Mouse (Mus musculus): Measurements from ENCODE around the gene Tnxb.

Gene Tnxb

GRCm38 (mm10) chr17:34670235-34670634 is at the start of gene Tnxb:
Gene Tnxb, plus strand, starts transcription at chr17:34670535.
- no peak for DNase-seq (ENCODE audit: low spot score)

GRCm38 (mm10) chr17:34621006-34621405 is 49.3 kb upstream of the Tnxb start:
- DNase-seq (ENCODE audit: low spot score) = no peak

- no peak for DNase-seq (ENCODE audit: low spot score)
Observed at GRCm38 (mm10) chr17:34623161-34623560, 47.2 kb upstream of the Tnxb start.

- DNase-seq (ENCODE audit: low spot score) = no peak
Observed at GRCm38 (mm10) chr17:34624981-34625380, 45.4 kb upstream of the Tnxb start.

GRCm38 (mm10) chr17:34626062-34626772 is 44.1 kb upstream of the Tnxb start:
- no peak for DNase-seq (ENCODE audit: low spot score)

- DNase-seq (ENCODE audit: low spot score) = peak; percentile 67
Observed at GRCm38 (mm10) chr17:34626773-34627092, 43.6 kb upstream of the Tnxb start.

- peak; percentile 89 for DNase-seq (ENCODE audit: low spot score)
Observed at GRCm38 (mm10) chr17:34627093-34627942, 43.0 kb upstream of the Tnxb start.

- peak; percentile 59 for DNase-seq (ENCODE audit: low spot score)
Observed at GRCm38 (mm10) chr17:34627943-34628643, 42.2 kb upstream of the Tnxb start, which contains the start of gene Ppt2. Gene Ppt2, minus strand, starts transcription at chr17:34628510.

GRCm38 (mm10) chr17:34628644-34628967 is 41.7 kb upstream of the Tnxb start:
- DNase-seq (ENCODE audit: low spot score) = no peak

GRCm38 (mm10) chr17:34629221-34629751 is 41.0 kb upstream of the Tnxb start, which contains the start of gene Prrt1:
Gene Prrt1, plus strand, starts transcription at chr17:34629533.
- DNase-seq (ENCODE audit: low spot score) = no peak

GRCm38 (mm10) chr17:34629796-34630603 is 40.3 kb upstream of the Tnxb start:
- DNase-seq (ENCODE audit: low spot score) = no peak

- no peak for DNase-seq (ENCODE audit: low spot score)
Observed at GRCm38 (mm10) chr17:34630761-34631301, 39.5 kb upstream of the Tnxb start.

GRCm38 (mm10) chr17:34631647-34632046 is 38.7 kb upstream of the Tnxb start:
- DNase-seq (ENCODE audit: low spot score) = no peak

GRCm38 (mm10) chr17:34632261-34632691 is 38.1 kb upstream of the Tnxb start:
- no peak for DNase-seq (ENCODE audit: low spot score)

- DNase-seq (ENCODE audit: low spot score) = no peak
Observed at GRCm38 (mm10) chr17:34635671-34636070, 34.7 kb upstream of the Tnxb start.

- peak; percentile 62 for DNase-seq (ENCODE audit: low spot score)
Observed at GRCm38 (mm10) chr17:34637459-34637858, 32.9 kb upstream of the Tnxb start.

GRCm38 (mm10) chr17:34639461-34640255 is 30.7 kb upstream of the Tnxb start:
- DNase-seq (ENCODE audit: low spot score) = peak; percentile 94

GRCm38 (mm10) chr17:34640778-34641601 is 29.3 kb upstream of the Tnxb start:
- peak; percentile 94 for DNase-seq (ENCODE audit: low spot score)

- no peak for DNase-seq (ENCODE audit: low spot score)
Observed at GRCm38 (mm10) chr17:34641945-34642344, 28.4 kb upstream of the Tnxb start.

GRCm38 (mm10) chr17:34643379-34643778 is 27.0 kb upstream of the Tnxb start:
- DNase-seq (ENCODE audit: low spot score) = no peak
